Mouse (Mus musculus) c-Kit-positive CD71-positive TER-119-negative erythroid progenitor cells, embryonic 14.5 days (primary cell): ENCODE results near the gene Man2a2.
A peak's percentile ranks its signal among the peaks of the same experiment; 100 is the strongest.
"Not testable (repeated sequence)": the region's sequence is repeated elsewhere in the genome, so short reads cannot be mapped to it uniquely, and the experiment has no call there.

Experiments
- DNase-seq: peaks from one replicate; pipeline ENCODE4 v3.0.0-alpha.2; 2013; ENCODE audit warnings: low read depth

Man2a2 gene

DNA sequence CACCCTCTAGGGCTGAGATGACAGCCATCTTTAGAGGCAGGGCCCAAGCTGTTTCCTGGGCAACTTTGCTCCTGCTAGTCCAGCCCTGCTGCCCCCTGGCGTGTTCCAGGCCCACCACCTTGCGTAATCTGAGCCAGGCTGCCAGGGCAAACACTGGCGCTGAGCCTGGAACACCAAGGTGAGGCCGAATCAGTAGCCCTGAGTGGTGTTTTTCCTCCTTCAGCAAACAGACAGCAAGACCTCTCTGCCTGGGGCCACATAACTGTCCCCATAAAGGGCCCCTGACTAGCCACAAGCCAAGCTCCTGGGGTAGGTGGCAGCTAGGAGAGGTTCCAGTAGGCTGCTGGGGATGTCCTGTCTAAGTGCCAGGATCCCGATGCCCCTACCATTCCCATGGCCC is 28.9 kb upstream of the Man2a2 start:
- DNase-seq: no peak

- DNase-seq: no peak
These were observed 27.7 kb upstream of the Man2a2 start for GRCm38 (mm10) chr7:80398654-80399444.

DNA sequence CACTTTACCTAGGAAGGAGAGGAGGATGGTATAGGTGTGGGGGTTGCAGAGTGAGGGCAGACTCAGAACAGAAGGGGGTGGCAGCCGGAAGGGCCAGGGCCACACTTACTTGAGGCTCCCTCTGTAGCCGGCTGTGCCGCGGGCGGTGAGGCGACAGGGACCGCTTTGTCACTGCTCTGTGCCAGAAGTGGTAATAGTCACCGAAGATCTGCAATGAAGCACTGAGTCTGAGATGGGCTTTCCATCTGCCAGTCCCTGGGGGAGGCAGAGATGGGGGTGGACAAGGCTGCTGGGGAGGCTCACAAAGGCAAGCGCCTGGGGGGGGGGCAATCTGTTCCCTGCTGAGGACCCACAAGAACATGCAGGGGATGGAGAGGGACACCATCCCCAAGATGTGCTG is 26.8 kb upstream of the Man2a2 start:
- DNase-seq: no peak

GRCm38 (mm10) chr7:80396427-80396826 is 25.3 kb upstream of the Man2a2 start:
- DNase-seq: not testable (repeated sequence)

DNA sequence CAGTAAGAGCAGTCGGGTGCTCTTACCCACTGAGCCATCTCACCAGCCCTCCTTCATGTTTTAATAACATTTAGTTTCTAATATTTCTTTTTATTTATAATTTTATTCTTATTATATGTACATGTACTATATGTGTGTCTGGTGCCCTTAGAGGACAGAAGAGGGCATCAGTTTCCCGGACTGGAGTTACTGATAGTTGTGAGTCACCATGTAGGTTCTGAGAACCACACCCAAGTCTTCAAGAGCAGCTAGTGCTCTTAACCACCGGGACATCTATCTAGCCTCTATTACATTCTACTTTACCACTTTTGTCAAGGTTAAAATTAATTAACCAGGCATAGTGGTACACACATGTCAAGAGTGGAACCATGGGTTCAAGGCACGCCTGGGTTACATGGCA is 23.4 kb upstream of the Man2a2 start:
- DNase-seq: no peak

GRCm38 (mm10) chr7:80392119-80392518 is 20.9 kb upstream of the Man2a2 start:
- no peak for DNase-seq

DNA sequence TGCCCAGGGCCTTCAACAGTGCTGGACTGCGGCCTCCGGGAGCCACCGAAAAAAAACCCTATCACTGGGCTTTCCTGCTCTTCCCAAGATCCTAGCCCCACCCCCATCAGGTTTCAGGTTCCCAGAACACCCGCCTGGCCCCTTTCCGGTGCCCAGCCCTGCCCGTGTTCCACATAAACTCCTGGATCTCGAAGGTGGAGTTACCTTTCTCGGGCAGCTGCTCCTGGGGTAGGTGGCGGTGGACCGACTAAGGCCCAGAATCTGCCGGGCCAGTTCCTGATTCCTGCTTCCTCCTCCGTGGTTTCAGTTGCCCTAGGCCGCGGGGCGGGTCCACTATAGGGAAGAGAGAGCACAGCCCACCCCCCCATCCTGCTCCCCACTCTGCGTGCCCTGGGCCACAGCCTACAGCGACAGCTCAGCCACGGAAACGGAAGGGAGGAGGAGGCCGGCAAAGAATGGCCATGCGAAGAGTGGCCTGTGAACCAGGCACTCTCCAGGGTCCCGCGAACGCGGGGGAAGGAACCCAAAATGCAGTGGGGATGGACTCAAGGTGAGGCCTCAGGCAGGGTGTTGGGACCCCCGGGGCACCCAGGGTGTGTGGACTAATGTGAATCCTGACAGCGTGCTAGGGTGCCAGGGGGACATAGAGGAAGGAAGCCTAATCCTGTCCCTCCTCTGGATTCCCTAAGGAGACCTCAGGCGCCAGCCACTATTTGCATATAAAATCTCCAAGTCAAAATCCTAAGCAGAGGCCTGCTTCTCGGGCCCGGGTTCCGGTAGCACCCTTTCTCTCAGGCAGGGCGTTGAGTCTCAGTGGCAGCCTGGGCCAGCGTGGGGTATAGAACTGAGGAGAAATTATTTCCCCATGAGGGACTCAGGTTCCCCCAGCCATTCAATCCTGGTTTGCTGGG is 16.7 kb upstream of the Man2a2 start, which contains the start of gene Fes:
Fes (minus strand) TSS at position 314 of the 911 bp plus-strand sequence.
- no peak for DNase-seq

DNA sequence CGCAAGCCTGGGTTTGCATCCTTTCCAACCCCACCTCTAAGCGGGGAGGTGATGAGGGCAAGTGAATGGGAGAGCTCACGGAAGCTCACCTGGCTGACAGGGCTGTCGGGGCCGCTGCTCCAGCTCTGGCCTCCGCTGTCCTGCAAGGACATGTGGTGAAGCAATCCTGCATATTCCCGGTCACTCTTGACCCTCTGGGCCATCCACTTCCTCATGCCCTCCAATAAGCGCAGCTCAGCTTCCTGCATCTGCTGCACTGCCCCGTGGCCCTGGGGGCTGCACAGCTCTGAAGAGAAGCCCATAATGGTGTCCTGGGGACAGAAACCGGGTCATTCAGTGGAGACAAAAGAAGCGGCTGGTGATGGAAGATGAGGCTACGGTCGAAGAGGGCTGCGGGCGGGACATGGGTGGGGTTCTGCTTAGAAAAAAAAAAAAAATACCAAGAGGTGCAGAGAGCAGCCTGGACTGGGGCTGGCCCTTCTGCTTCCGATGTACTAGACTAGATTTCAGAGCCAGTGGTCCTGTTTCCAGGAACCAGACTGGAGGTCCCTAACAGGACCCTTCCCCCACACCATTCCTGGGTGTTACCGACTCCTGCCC is 16.0 kb upstream of the Man2a2 start:
- DNase-seq: no peak

- peak; percentile 75 for DNase-seq
These were observed 15.2 kb upstream of the Man2a2 start for GRCm38 (mm10) chr7:80386235-80386930.

- no peak for DNase-seq
These were observed 11.7 kb upstream of the Man2a2 start for GRCm38 (mm10) chr7:80382919-80383318.

DNA sequence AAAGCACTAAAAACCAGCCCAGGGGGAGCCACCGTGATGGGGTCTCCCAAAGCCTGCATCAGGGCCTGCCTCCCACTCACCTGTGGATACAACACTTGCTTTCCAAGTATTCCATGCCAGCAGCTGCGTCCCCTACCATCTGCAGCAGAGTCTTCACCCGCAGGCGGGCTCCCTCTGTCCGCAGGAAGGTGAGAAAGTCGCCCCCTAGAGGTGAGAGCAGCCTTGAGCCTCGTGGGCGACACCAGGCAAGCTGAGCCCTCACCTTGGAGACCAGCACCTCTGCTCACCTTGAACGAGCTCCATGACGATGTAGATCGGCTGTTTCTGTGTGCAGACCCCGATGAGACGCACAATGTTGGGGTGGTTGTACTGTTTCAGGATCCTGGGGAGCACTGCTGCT is 8.4 kb upstream of the Man2a2 start:
- DNase-seq: no peak

DNA sequence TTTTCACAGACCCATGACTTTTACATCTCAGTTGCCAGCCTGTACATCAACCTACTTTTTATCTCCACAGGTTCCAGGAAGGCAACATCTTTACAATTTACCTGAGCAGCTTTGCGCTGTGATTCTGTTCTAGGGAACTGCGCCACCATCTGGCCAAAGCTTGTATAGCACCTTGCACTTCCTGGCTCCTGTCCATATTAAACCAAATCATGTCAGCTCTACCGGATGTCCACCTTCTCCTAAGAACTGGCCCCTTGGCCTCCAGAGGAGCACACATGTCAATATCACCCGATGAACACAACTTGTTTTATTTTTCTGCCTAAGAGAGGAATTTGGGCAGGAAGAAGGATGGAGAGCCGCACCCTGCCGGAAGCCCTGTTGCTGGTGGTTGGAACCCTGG is 6.3 kb upstream of the Man2a2 start:
- DNase-seq: peak; percentile 44

DNA sequence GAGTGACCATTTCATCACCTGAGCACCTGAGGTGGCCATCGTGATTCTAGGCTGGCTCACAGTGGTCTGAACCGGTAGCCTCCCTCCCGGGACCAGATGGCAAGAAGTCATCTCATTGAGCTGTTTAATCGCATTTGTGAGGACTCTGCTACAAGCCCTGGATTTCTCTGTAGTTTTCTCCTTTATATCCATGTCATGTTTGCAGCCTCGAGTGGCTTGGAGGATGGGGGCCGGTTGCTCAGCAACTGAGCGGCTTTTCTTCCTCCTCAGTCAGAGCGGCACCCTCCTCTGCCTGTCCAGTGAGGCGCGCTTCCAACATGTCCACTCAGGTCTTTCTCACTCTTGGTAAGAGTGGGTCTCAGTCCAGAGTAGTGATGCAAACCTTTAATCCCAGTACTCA is 5.0 kb upstream of the Man2a2 start:
- DNase-seq: no peak

DNA sequence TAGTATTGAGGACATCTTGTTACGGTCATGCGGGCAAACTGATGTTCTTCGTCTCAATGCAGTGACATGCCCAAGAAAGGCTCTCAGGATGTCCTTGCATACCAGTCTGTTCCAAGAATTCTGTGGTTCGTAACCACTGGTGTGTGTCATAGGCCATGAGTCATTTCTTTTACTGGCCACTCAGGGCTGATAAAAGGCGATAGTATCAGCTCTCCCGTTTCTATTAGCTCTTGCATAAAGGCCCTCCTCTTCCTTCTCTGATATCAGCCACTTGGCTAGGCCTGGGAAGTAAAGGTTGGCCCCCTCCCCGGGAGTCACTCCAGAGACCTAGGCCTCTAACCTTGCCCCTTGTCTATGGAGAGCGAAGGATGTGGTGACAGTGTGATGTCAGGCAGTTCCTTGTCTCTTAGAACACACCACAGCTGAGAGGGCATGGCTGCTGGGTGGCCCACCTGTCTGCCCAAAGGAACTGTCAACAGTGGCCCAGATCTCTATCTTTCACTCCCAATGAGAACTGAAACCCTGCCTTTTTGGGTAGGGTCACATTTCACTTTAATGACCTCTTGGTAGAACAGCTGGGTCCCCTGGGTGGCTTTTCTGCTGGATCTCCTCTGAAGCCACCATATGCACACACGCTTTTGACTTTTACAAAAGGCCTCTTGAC is 4.3 kb upstream of the Man2a2 start:
- DNase-seq: no peak

DNA sequence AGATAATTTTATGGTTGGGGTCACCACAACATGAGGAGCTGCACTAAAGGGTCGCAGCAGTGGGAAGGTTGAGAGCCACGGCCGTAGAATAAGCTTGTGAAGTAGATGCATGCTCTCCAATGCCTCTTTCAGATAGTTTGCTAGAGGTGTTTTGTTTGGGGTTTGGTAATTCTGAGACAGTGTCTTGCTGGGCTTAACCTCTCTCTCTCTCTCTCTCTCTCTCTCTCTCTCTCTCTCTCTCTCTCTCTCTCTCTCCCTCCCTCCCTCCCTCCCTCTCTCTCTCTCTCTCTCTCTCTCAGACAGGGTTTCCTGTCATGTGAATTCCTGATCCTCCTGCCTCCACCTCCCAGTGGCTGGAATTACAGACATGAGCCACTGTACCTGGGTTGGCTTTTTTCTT is 3.6 kb upstream of the Man2a2 start:
- no peak for DNase-seq

DNA sequence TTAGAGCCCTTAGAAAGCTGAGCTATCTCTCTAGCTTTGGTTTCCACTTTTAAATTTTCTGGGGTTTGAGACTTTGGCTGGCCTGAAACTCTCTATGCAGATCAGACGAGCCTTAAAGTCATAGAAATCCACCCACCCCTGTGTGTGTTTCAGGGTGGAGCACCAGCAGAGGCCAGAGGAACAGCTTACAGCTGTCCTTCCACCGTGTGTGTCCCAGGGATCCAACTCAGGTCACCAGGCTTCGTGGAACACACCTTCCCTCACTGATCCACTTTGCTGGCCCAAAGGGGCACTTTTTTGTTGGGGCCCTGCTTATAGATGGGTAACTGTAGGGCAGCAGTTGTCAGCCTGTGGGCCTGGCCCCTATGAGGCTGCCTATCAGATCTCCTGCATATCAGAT is 3.1 kb upstream of the Man2a2 start:
- DNase-seq: no peak

GRCm38 (mm10) chr7:80373850-80374249 is 2.7 kb upstream of the Man2a2 start:
- no peak for DNase-seq

GRCm38 (mm10) chr7:80373352-80373751 is 2.2 kb upstream of the Man2a2 start:
- DNase-seq: no peak

DNA sequence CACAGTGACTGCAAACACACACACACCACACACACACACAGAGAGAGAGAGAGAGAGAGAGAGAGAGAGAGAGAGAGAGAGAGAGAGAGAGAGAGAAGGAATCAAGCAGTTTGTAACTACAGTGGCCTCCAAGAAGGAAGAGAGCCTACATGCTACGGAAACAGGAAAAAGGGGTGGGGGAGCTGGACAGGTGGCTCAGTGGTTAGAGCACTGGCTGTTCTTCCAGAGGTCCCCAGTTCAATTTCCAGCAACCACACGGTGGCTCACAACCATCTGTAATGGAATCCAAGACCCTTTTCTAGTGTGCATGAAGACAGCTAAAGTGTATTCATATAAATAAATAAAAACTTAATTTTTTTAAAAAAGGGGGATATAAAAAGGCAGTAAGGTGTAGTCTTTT is 1.5 kb upstream of the Man2a2 start:
- no peak for DNase-seq

DNA sequence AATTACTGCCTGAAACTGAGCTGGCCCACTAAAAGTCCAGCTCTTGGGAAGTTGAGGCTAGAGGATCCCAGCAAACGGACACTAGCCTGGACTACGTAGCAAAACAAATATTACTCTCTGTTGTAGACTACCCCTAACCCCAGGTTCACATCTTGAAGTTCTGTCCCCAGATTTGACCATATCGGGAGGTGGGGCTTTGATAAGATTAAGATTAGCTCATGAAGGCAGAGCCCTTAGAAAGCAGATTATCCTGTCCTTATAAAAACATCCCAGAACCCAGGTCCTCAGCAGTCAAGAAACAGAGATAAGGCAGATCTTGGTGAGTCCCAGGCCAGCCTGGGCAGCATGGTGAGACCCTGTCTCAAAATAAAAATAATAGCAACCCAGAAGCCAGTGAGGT is 991 bp upstream of the Man2a2 start:
- no peak for DNase-seq

GRCm38 (mm10) chr7:80370649-80371040 is 530 bp downstream of the Man2a2 start:
- peak; percentile 46 for DNase-seq
